In the genomic region with DNA sequence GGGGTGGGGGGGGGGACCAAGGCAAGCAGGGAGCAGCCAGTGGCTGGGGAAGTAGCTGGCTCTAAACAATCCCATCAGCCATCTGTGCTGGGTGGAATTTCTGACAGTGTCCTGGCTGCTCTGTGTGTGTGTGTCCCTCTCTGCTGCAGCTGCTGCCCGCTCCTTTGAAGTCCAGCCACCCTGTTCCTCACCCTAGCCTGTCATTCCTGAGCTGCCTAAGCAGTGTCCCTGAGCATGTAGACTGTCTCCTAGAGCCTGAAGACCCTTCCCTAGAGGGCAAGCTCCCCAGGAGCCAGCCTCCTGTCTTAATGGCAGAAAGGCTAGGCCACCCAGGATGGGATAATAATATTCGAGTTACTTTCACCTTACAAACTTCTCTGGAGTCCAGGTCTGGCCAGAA, we compare ENCODE assay signal across 12 mouse cellular contexts. TPM values are rescaled to one million over a fixed set of nuclear protein-coding genes. Genes with fewer than 3 reads are reported as not detected.
A peak's percentile ranks its signal among the peaks of the same experiment; 100 is the strongest.
DNase-seq lines count a peak whose midpoint lies in the region; ATAC-seq lines count a peak whose summit lies in the region.
"Had no signal": no experiment of that assay in that cellular context is flagged by ENCODE, and none has a peak within 500 bp of the region (broad histone marks: within the 10 kb centered on the region; RNA-seq: fewer than 3 reads in every experiment).

No protein-coding gene starts in this region.

- no peaks in the 10 kb centered on the region for H3K9me3 ChIP-seq in hindbrain, embryonic 12.5 days (replicated peaks)
- H3K9me3 ChIP-seq in neural tube, embryonic 15.5 days (replicated peaks) = no peaks in the 10 kb centered on the region
- H3K9me3 ChIP-seq: liver, embryonic 15.5 days had no signal

- no peak overlapping the region for H3K4me2 ChIP-seq in hindbrain, embryonic 12.5 days (replicated peaks)
- no peak overlapping the region for H3K4me2 ChIP-seq in neural tube, embryonic 15.5 days
- H3K4me2 ChIP-seq: liver, embryonic 15.5 days had no signal

- WGBS in hindbrain, embryonic 12.5 days = 42% methylated on average over 2 of the region's 2 CpGs
- 55% methylated on average over 2 of the region's 2 CpGs for WGBS in neural tube, embryonic 15.5 days

- H3K4me3 ChIP-seq in hindbrain, embryonic 12.5 days = no peak overlapping the region
- H3K4me3 ChIP-seq in neural tube, embryonic 15.5 days (replicated peaks) = no peak overlapping the region
- H3K4me3 ChIP-seq: erythroblast, embryonic 14.5 days; liver, embryonic 15.5 days had no signal

- H3K27ac ChIP-seq in hindbrain, embryonic 12.5 days = peak overlapping the region; percentile 56; the same call in 1 of the 2 replicates
- peak overlapping the region; percentile 58 for H3K27ac ChIP-seq in neural tube, embryonic 15.5 days (replicated peaks)
- H3K27ac ChIP-seq: liver, embryonic 15.5 days had no signal

- 0 out of 2 replicates have a peak overlapping the region, but pooled peaks have one; percentile 1 for H3K9ac ChIP-seq in hindbrain, embryonic 12.5 days
- H3K9ac ChIP-seq in neural tube, embryonic 15.5 days (replicated peaks) = no peak overlapping the region
- H3K9ac ChIP-seq: liver, embryonic 15.5 days had no signal

- H3K27me3 ChIP-seq in hindbrain, embryonic 12.5 days = no peaks in the 10 kb centered on the region
- H3K27me3 ChIP-seq in neural tube, embryonic 15.5 days (replicated peaks) = no peaks in the 10 kb centered on the region

- no peak for ATAC-seq in hindbrain, embryonic 12.5 days (ENCODE audit: low FRiP score)
- ATAC-seq in neural tube, embryonic 15.5 days (ENCODE audit: low FRiP score) = no peak
- ATAC-seq: inflammation-experienced regulatory T-cells, adult 6 months had no signal

- H3K36me3 ChIP-seq in hindbrain, embryonic 12.5 days = no peaks in the 10 kb centered on the region
- H3K36me3 ChIP-seq in neural tube, embryonic 15.5 days = no peaks in the 10 kb centered on the region
- H3K36me3 ChIP-seq: liver, embryonic 15.5 days had no signal

- DNase-seq in gastrocnemius, adult 18-20 months (ENCODE audit: low spot score) = peak; percentile 68
- no peak for DNase-seq in gastrocnemius, postnatal 4 days (ENCODE audit: low spot score in 2 of 2)
- DNase-seq in lung, postnatal 10 days = peak; percentile 77
- no peak for DNase-seq in lung, postnatal 36 days
- DNase-seq in urinary bladder, postnatal 10 days (ENCODE audit: low spot score) = no peak
- DNase-seq in right cerebral cortex, postnatal 25 days = no peak
- DNase-seq: adrenal gland, postnatal 14 days had no signal

- H3K4me1 ChIP-seq in hindbrain, embryonic 12.5 days = peaks cover 72% of the 10 kb centered on the region
- peaks cover 72% of the 10 kb centered on the region for H3K4me1 ChIP-seq in neural tube, embryonic 15.5 days
- H3K4me1 ChIP-seq: liver, embryonic 15.5 days had no signal

RNA-seq across cellular contexts. Expression of a gene that starts 47.8 kb away (rescaled TPM):
- total RNA-seq in gastrocnemius, adult 18-20 months (2021) = 100 to 1,000 TPM; 147 to 169 TPM
- total RNA-seq in gastrocnemius, postnatal 4 days (2021) = 100 to 1,000 TPM in 1 of 2 experiments, 10 to 100 TPM in 1; 97.6 to 102 TPM
- polyA plus RNA-seq in hindbrain, embryonic 12.5 days (2016; fragmentation: Nextera tagmentation; extraction: Ambion mirVana) = 57.4 and 66.8 TPM in 2 replicates
- 64.9 and 66.2 TPM in 2 replicates for polyA plus RNA-seq in neural tube, embryonic 15.5 days (2015; fragmentation: Nextera tagmentation; extraction: Ambion mirVana)

RNA-seq across cellular contexts. Expression of a gene that starts 58.5 kb away (rescaled TPM):
- 100 to 1,000 TPM in 1 of 2 experiments, 10 to 100 TPM in 1; 95.6 to 121 TPM for total RNA-seq in gastrocnemius, adult 18-20 months (2021)
- total RNA-seq in gastrocnemius, postnatal 4 days (2021) = 10 to 100 TPM; 47.4 to 53.8 TPM
- polyA plus RNA-seq in hindbrain, embryonic 12.5 days (2016; fragmentation: Nextera tagmentation; extraction: Ambion mirVana) = 53.2 and 53.3 TPM in 2 replicates
- polyA plus RNA-seq in neural tube, embryonic 15.5 days (2015; fragmentation: Nextera tagmentation; extraction: Ambion mirVana) = 40.6 and 49.0 TPM in 2 replicates

Comparison
In these comparisons a context has a peak if more than half of its experiments do, and no peak if none do; other contexts are left out.
1. DNase-seq: peak in gastrocnemius, adult 18-20 months (single experiment) and lung, postnatal 10 days (single experiment); none in gastrocnemius, postnatal 4 days (0 of 2), lung, postnatal 36 days (single experiment), urinary bladder, postnatal 10 days (single experiment) and right cerebral cortex, postnatal 25 days (single experiment).